Comparison of ENCODE assay signal across 11 mouse cellular contexts in the genomic region with DNA sequence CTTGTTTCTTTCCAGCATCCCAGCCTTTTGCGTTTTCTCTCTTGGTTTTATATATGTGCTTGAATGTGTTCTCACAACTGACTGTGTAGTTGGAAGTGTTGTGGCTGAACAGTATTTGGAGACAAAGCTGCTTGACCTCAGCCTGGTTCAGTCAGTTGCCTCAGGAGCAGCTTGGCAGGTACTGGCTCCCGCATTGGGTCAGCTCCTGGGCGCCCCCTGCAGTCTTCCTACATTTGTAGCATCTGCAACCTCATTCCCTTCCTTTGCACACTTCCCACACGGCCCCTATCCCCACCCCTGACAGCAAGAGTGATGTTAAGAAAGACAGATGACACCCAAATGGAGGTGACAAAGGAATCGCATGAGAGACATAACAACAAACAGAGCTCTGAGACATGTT. TPM values are rescaled to one million over a fixed set of nuclear protein-coding genes. Genes with fewer than 3 reads are reported as not detected.
DNase-seq lines count a peak whose midpoint lies in the region; ATAC-seq and TF ChIP-seq lines count a peak whose summit lies in the region.
"Had no signal": no experiment of that assay in that cellular context is flagged by ENCODE, and none has a peak within 500 bp of the region (broad histone marks: within the 10 kb centered on the region; RNA-seq: fewer than 3 reads in every experiment).

No protein-coding gene starts in this region.

- no peak overlapping the region for H3K27ac ChIP-seq in hindbrain, embryonic 11.5 days (ENCODE audit: low read depth, low read length)
- no peak overlapping the region for H3K27ac ChIP-seq in hindbrain, embryonic 13.5 days
- no peak overlapping the region for H3K27ac ChIP-seq in bone marrow macrophage, adult 2 months (ENCODE audit: insufficient read depth, low read depth, low read length)
- H3K27ac ChIP-seq in limb, embryonic 14.5 days (replicated peaks; ENCODE audit: low read depth, low read length): no peak overlapping the region
- H3K27ac ChIP-seq in thymus, adult 2 months (ENCODE audit: control insufficient read depth, insufficient read depth, low read length): no peak overlapping the region
- H3K27ac ChIP-seq: heart, embryonic 13.5 days; neural tube, embryonic 13.5 days had no signal

- no peaks in the 10 kb centered on the region for H3K9me3 ChIP-seq in hindbrain, embryonic 11.5 days (ENCODE audit: control insufficient read depth, low read length)
- H3K9me3 ChIP-seq in hindbrain, embryonic 13.5 days: no peaks in the 10 kb centered on the region
- H3K9me3 ChIP-seq in limb, embryonic 14.5 days (ENCODE audit: control insufficient read depth, low read length): no peaks in the 10 kb centered on the region
- H3K9me3 ChIP-seq: heart, embryonic 13.5 days; neural tube, embryonic 13.5 days had no signal

- no peaks in the 10 kb centered on the region for H3K36me3 ChIP-seq in hindbrain, embryonic 11.5 days (ENCODE audit: control insufficient read depth, insufficient read depth, low read length)
- no peaks in the 10 kb centered on the region for H3K36me3 ChIP-seq in hindbrain, embryonic 13.5 days
- no peaks in the 10 kb centered on the region for H3K36me3 ChIP-seq in limb, embryonic 14.5 days (ENCODE audit: control insufficient read depth, insufficient read depth, low read length)
- no peaks in the 10 kb centered on the region for H3K36me3 ChIP-seq in thymus, adult 2 months (ENCODE audit: control insufficient read depth, insufficient read depth, low read length)
- H3K36me3 ChIP-seq: heart, embryonic 13.5 days; neural tube, embryonic 13.5 days had no signal

- DNase-seq in hindbrain, embryonic 11.5 days (ENCODE audit: low spot score): peak; percentile 66
- DNase-seq in kidney, adult 8-10 months: peak; percentile 62 to 82
- peak; percentile 28 for DNase-seq in limb, embryonic 14.5 days (ENCODE audit: low spot score)
- peak; percentile 20 for DNase-seq in ovary, adult 18-20 months (ENCODE audit: low spot score)
- DNase-seq in thymus, adult 2 months: peak; percentile 67

- 8% methylated on average over 5 of the region's 5 CpGs for WGBS in hindbrain, embryonic 11.5 days
- WGBS in hindbrain, embryonic 13.5 days: 7% methylated on average over 5 of the region's 5 CpGs
- WGBS in limb, embryonic 14.5 days: 4% methylated on average over 5 of the region's 5 CpGs
- 11% methylated on average over 5 of the region's 5 CpGs for WGBS in thymus, adult 2 months

- no peak for TF ChIP-seq POLR2A in bone marrow macrophage, adult 2 months (IDR thresholded peaks at IDR 0.05; ENCODE audit: borderline replicate concordance, low read depth, low read length)
- no peak for TF ChIP-seq POLR2A in limb, embryonic 14.5 days (IDR thresholded peaks at IDR 0.05; ENCODE audit: borderline replicate concordance, extremely low read depth, insufficient read depth, insufficient read length)
- no peak for TF ChIP-seq POLR2A in thymus, adult 2 months (IDR thresholded peaks at IDR 0.05; ENCODE audit: control insufficient read depth, extremely low read depth, insufficient read depth, low read length, poor library complexity)

- H3K4me3 ChIP-seq in hindbrain, embryonic 11.5 days (ENCODE audit: low read depth, low read length): no peak overlapping the region
- H3K4me3 ChIP-seq in hindbrain, embryonic 13.5 days: no peak overlapping the region
- no peak overlapping the region for H3K4me3 ChIP-seq in bone marrow macrophage, adult 2 months (ENCODE audit: insufficient read depth, low read length)
- no peak overlapping the region for H3K4me3 ChIP-seq in limb, embryonic 14.5 days (replicated peaks; ENCODE audit: low read length)
- no peak overlapping the region for H3K4me3 ChIP-seq in thymus, adult 2 months (ENCODE audit: control insufficient read depth, insufficient read depth, low read length)
- H3K4me3 ChIP-seq: heart, embryonic 13.5 days; neural tube, embryonic 13.5 days had no signal

- no peak overlapping the region for H3K9ac ChIP-seq in hindbrain, embryonic 11.5 days (ENCODE audit: low read depth, low read length)
- H3K9ac ChIP-seq in hindbrain, embryonic 13.5 days: no peak overlapping the region
- H3K9ac ChIP-seq in limb, embryonic 14.5 days (ENCODE audit: low read depth, low read length, severe bottlenecking): no peak overlapping the region
- H3K9ac ChIP-seq: heart, embryonic 13.5 days; neural tube, embryonic 13.5 days had no signal

- TF ChIP-seq CTCF in bone marrow macrophage, adult 2 months (IDR thresholded peaks at IDR 0.05; ENCODE audit: low read depth, low read length): peak; percentile 55; the same call in 1 of the 2 replicates
- peak; percentile 70; the same call in 1 of the 2 replicates for TF ChIP-seq CTCF in thymus, adult 2 months (IDR thresholded peaks at IDR 0.05; ENCODE audit: borderline replicate concordance, control insufficient read depth, extremely low read depth, insufficient read depth, low read length, poor library complexity)

- no peaks in the 10 kb centered on the region for H3K4me1 ChIP-seq in hindbrain, embryonic 11.5 days (replicated peaks; ENCODE audit: control insufficient read depth, insufficient read depth, low read length)
- H3K4me1 ChIP-seq in hindbrain, embryonic 13.5 days (replicated peaks): peaks cover 6% of the 10 kb centered on the region; the same call in 1 of the 2 replicates
- H3K4me1 ChIP-seq in bone marrow macrophage, adult 2 months (ENCODE audit: control insufficient read depth, insufficient read depth, low read length): peaks cover 5% of the 10 kb centered on the region; the same call in 1 of the 2 replicates
- H3K4me1 ChIP-seq in limb, embryonic 14.5 days (ENCODE audit: control insufficient read depth, insufficient read depth, low read length): no peaks in the 10 kb centered on the region
- peaks cover 2% of the 10 kb centered on the region; the same call in 1 of the 2 replicates for H3K4me1 ChIP-seq in thymus, adult 2 months (replicated peaks; ENCODE audit: control insufficient read depth, insufficient read depth, low read length)
- H3K4me1 ChIP-seq: heart, embryonic 13.5 days had no signal

- ATAC-seq in hindbrain, embryonic 11.5 days (ENCODE audit: low FRiP score): no peak
- ATAC-seq in hindbrain, embryonic 13.5 days (ENCODE audit: low FRiP score): no peak
- peak; percentile 84 for ATAC-seq in erythroblast, adult 5-6 weeks (replicated peaks; ENCODE audit: low FRiP score, poor library complexity, severe bottlenecking)
- no peak for ATAC-seq in limb, embryonic 14.5 days (ENCODE audit: low FRiP score, low read depth)

- no peak overlapping the region for H3K4me2 ChIP-seq in hindbrain, embryonic 11.5 days (replicated peaks; ENCODE audit: low read depth, low read length)
- no peak overlapping the region for H3K4me2 ChIP-seq in hindbrain, embryonic 13.5 days
- H3K4me2 ChIP-seq in limb, embryonic 14.5 days (replicated peaks; ENCODE audit: low read depth, low read length, severe bottlenecking): no peak overlapping the region
- H3K4me2 ChIP-seq: heart, embryonic 13.5 days; neural tube, embryonic 13.5 days had no signal

- H3K27me3 ChIP-seq in hindbrain, embryonic 11.5 days (ENCODE audit: control insufficient read depth, insufficient read depth, low read length): no peaks in the 10 kb centered on the region
- H3K27me3 ChIP-seq in hindbrain, embryonic 13.5 days: no peaks in the 10 kb centered on the region
- H3K27me3 ChIP-seq in limb, embryonic 14.5 days (ENCODE audit: control insufficient read depth, insufficient read depth, low read length): no peaks in the 10 kb centered on the region
- H3K27me3 ChIP-seq in thymus, adult 2 months (ENCODE audit: control insufficient read depth, insufficient read depth, low read length): no peaks in the 10 kb centered on the region
- H3K27me3 ChIP-seq: neural tube, embryonic 13.5 days had no signal

RNA-seq across cellular contexts. Expression of gene Pax4, which starts 11.4 kb away (rescaled TPM):
- not detected in 2 replicates for polyA plus RNA-seq in hindbrain, embryonic 11.5 days (2014; fragmentation: Nextera tagmentation; extraction: Ambion mirVana)
- polyA plus RNA-seq in hindbrain, embryonic 13.5 days (2015; fragmentation: Nextera tagmentation; extraction: Ambion mirVana): not detected in 2 replicates
- polyA plus RNA-seq in bone marrow macrophage, adult 2 months (2012; ENCODE audit: insufficient read depth, insufficient read length, missing spikeins): not detected in 2 replicates
- not detected in 2 replicates for total RNA-seq in erythroblast, adult 5-6 weeks (2015; ENCODE audit: low replicate concordance)
- not detected in 2 replicates for total RNA-seq in erythroblast, adult 5-6 weeks (2017; ENCODE audit: low replicate concordance)
- not detected in 2 replicates for polyA plus RNA-seq in limb, embryonic 14.5 days (2012; rRNA removed)
- not detected in 2 replicates for polyA plus RNA-seq in limb, embryonic 14.5 days (2014; fragmentation: Nextera tagmentation; extraction: Ambion mirVana)
- not detected in 2 replicates for polyA plus RNA-seq in thymus, adult 2 months (2012; rRNA removed)
- total RNA-seq: ES-E14 had no signal
- polyA plus RNA-seq: heart, embryonic 13.5 days; neural tube, embryonic 13.5 days had no signal

RNA-seq across cellular contexts. Expression of gene Snd1, which starts 14.4 kb away (rescaled TPM):
- 86.2 and 89.4 TPM in 2 replicates for polyA plus RNA-seq in hindbrain, embryonic 11.5 days (2014; fragmentation: Nextera tagmentation; extraction: Ambion mirVana)
- 81.2 and 85.6 TPM in 2 replicates for polyA plus RNA-seq in hindbrain, embryonic 13.5 days (2015; fragmentation: Nextera tagmentation; extraction: Ambion mirVana)
- 58.9 and 59.1 TPM in 2 replicates for polyA plus RNA-seq in bone marrow macrophage, adult 2 months (2012; ENCODE audit: insufficient read depth, insufficient read length, missing spikeins)
- 12.7 and 19.8 TPM in 2 replicates for total RNA-seq in erythroblast, adult 5-6 weeks (2015; ENCODE audit: low replicate concordance)
- 24.8 and 33.9 TPM in 2 replicates for total RNA-seq in erythroblast, adult 5-6 weeks (2017; ENCODE audit: low replicate concordance)
- 104 and 113 TPM in 2 replicates for polyA plus RNA-seq in limb, embryonic 14.5 days (2012; rRNA removed)
- 120 and 128 TPM in 2 replicates for polyA plus RNA-seq in limb, embryonic 14.5 days (2014; fragmentation: Nextera tagmentation; extraction: Ambion mirVana)
- polyA plus RNA-seq in thymus, adult 2 months (2012; rRNA removed): 79.3 and 82.0 TPM in 2 replicates

RNA-seq across cellular contexts. Expression of gene Gcc1, which starts 32.3 kb away (rescaled TPM):
- 6.3 and 7.0 TPM in 2 replicates for polyA plus RNA-seq in hindbrain, embryonic 11.5 days (2014; fragmentation: Nextera tagmentation; extraction: Ambion mirVana)
- polyA plus RNA-seq in hindbrain, embryonic 13.5 days (2015; fragmentation: Nextera tagmentation; extraction: Ambion mirVana): 12.0 and 13.8 TPM in 2 replicates
- polyA plus RNA-seq in bone marrow macrophage, adult 2 months (2012; ENCODE audit: insufficient read depth, insufficient read length, missing spikeins): 8.4 and 10.3 TPM in 2 replicates
- total RNA-seq in erythroblast, adult 5-6 weeks (2015; ENCODE audit: low replicate concordance): 8.4 and 8.5 TPM in 2 replicates
- 19.5 and 22.2 TPM in 2 replicates for total RNA-seq in erythroblast, adult 5-6 weeks (2017; ENCODE audit: low replicate concordance)
- 5.8 and 6.7 TPM in 2 replicates for polyA plus RNA-seq in limb, embryonic 14.5 days (2012; rRNA removed)
- 8.6 and 9.4 TPM in 2 replicates for polyA plus RNA-seq in limb, embryonic 14.5 days (2014; fragmentation: Nextera tagmentation; extraction: Ambion mirVana)
- polyA plus RNA-seq in thymus, adult 2 months (2012; rRNA removed): 9.3 and 10.6 TPM in 2 replicates

RNA-seq across cellular contexts. Expression of gene Fscn3, which starts 32.9 kb away (rescaled TPM):
- polyA plus RNA-seq in hindbrain, embryonic 11.5 days (2014; fragmentation: Nextera tagmentation; extraction: Ambion mirVana): not detected in 2 replicates
- polyA plus RNA-seq in hindbrain, embryonic 13.5 days (2015; fragmentation: Nextera tagmentation; extraction: Ambion mirVana): not detected in 2 replicates
- not detected in 2 replicates for polyA plus RNA-seq in bone marrow macrophage, adult 2 months (2012; ENCODE audit: insufficient read depth, insufficient read length, missing spikeins)
- total RNA-seq in erythroblast, adult 5-6 weeks (2015; ENCODE audit: low replicate concordance): 0.77 TPM in 1 of 2 replicates, not detected in the other
- total RNA-seq in erythroblast, adult 5-6 weeks (2017; ENCODE audit: low replicate concordance): 0.09 TPM in 1 of 2 replicates, not detected in the other
- 0.11 and 0.17 TPM in 2 replicates for polyA plus RNA-seq in limb, embryonic 14.5 days (2012; rRNA removed)
- not detected in 2 replicates for polyA plus RNA-seq in limb, embryonic 14.5 days (2014; fragmentation: Nextera tagmentation; extraction: Ambion mirVana)
- 0.19 TPM in 1 of 2 replicates, not detected in the other for polyA plus RNA-seq in thymus, adult 2 months (2012; rRNA removed)
- total RNA-seq: ES-E14 had no signal
- polyA plus RNA-seq: heart, embryonic 13.5 days; neural tube, embryonic 13.5 days had no signal

RNA-seq across cellular contexts. Expression of gene Arf5, which starts 37.2 kb away (rescaled TPM):
- 271 and 322 TPM in 2 replicates for polyA plus RNA-seq in hindbrain, embryonic 11.5 days (2014; fragmentation: Nextera tagmentation; extraction: Ambion mirVana)
- polyA plus RNA-seq in hindbrain, embryonic 13.5 days (2015; fragmentation: Nextera tagmentation; extraction: Ambion mirVana): 401 and 406 TPM in 2 replicates
- polyA plus RNA-seq in bone marrow macrophage, adult 2 months (2012; ENCODE audit: insufficient read depth, insufficient read length, missing spikeins): 152 and 156 TPM in 2 replicates
- total RNA-seq in erythroblast, adult 5-6 weeks (2015; ENCODE audit: low replicate concordance): 175 and 190 TPM in 2 replicates
- total RNA-seq in erythroblast, adult 5-6 weeks (2017; ENCODE audit: low replicate concordance): 211 and 230 TPM in 2 replicates
- 370 and 533 TPM in 2 replicates for polyA plus RNA-seq in limb, embryonic 14.5 days (2012; rRNA removed)
- 413 and 428 TPM in 2 replicates for polyA plus RNA-seq in limb, embryonic 14.5 days (2014; fragmentation: Nextera tagmentation; extraction: Ambion mirVana)
- 595 and 682 TPM in 2 replicates for polyA plus RNA-seq in thymus, adult 2 months (2012; rRNA removed)

Comparison
In these comparisons a context has a peak if more than half of its experiments do, and no peak if none do; other contexts are left out.
1. DNase-seq: peak in every context shown above with its lines; median percentile 72 in kidney, adult 8-10 months; 67 in thymus, adult 2 months; 66 in hindbrain, embryonic 11.5 days; 28 in limb, embryonic 14.5 days; 20 in ovary, adult 18-20 months.